Mouse (Mus musculus): Measurements from ENCODE around the gene Spag9. TPM values are rescaled to one million over a fixed set of nuclear protein-coding genes. Genes with fewer than 3 reads are reported as not detected.

Spag9 gene
- polyA plus RNA-seq, 1 experiment: 93.3 TPM

GRCm38 (mm10) chr11:94160443-94161266 is 164.8 kb downstream of the Spag9 start:
- Histone ChIP-seq H3K4me1 (ENCODE audit: control insufficient read depth, insufficient read depth, low read length) (peaks cover 41% of the 10 kb centered on the region), H3K4me3 (ENCODE audit: insufficient read depth, low read depth, low read length) (peak overlapping the region; percentile 28), H3K27ac (ENCODE audit: insufficient read depth, low read depth, low read length) (peak overlapping the region; percentile 100)
- TF ChIP-seq POLR2A (IDR thresholded peaks at IDR 0.05; ENCODE audit: insufficient read depth, low read depth, low read length): peak; percentile 69
- TF ChIP-seq CTCF (IDR thresholded peaks at IDR 0.05; ENCODE audit: insufficient read depth, low read depth, low read length): no peak
- WGBS: 4% methylated on average over 23 of the region's 23 CpGs

- no peak overlapping the region for H3K4me3 ChIP-seq (ENCODE audit: insufficient read depth, low read depth, low read length)
- WGBS: 18% methylated on average over 9 of the region's 9 CpGs
- H3K27ac ChIP-seq (ENCODE audit: insufficient read depth, low read depth, low read length): peak overlapping the region; percentile 100
- TF ChIP-seq CTCF (IDR thresholded peaks at IDR 0.05; ENCODE audit: insufficient read depth, low read depth, low read length) (no peak), POLR2A (IDR thresholded peaks at IDR 0.05; ENCODE audit: insufficient read depth, low read depth, low read length) (no peak)
- peaks cover 41% of the 10 kb centered on the region for H3K4me1 ChIP-seq (ENCODE audit: control insufficient read depth, insufficient read depth, low read length)
Measured at GRCm38 (mm10) chr11:94161267-94161646, 165.4 kb downstream of the Spag9 start.

GRCm38 (mm10) chr11:94161867-94162581 is 166.1 kb downstream of the Spag9 start:
- peak overlapping the region; percentile 100 for H3K27ac ChIP-seq (ENCODE audit: insufficient read depth, low read depth, low read length)
- no peak for TF ChIP-seq POLR2A (IDR thresholded peaks at IDR 0.05; ENCODE audit: insufficient read depth, low read depth, low read length)
- no peak for TF ChIP-seq CTCF (IDR thresholded peaks at IDR 0.05; ENCODE audit: insufficient read depth, low read depth, low read length)
- 88% methylated on average over 11 of the region's 11 CpGs for WGBS
- H3K4me1 ChIP-seq (ENCODE audit: control insufficient read depth, insufficient read depth, low read length): peaks cover 41% of the 10 kb centered on the region
- H3K4me3 ChIP-seq (ENCODE audit: insufficient read depth, low read depth, low read length): no peak overlapping the region

- no peak overlapping the region for H3K4me3 ChIP-seq (ENCODE audit: insufficient read depth, low read depth, low read length)
- 82% methylated on average over 9 of the region's 9 CpGs for WGBS
- H3K4me1 ChIP-seq (ENCODE audit: control insufficient read depth, insufficient read depth, low read length): peaks cover 45% of the 10 kb centered on the region
- no peak overlapping the region for H3K27ac ChIP-seq (ENCODE audit: insufficient read depth, low read depth, low read length)
- TF ChIP-seq POLR2A (IDR thresholded peaks at IDR 0.05; ENCODE audit: insufficient read depth, low read depth, low read length) (no peak), CTCF (IDR thresholded peaks at IDR 0.05; ENCODE audit: insufficient read depth, low read depth, low read length) (no peak)
Measured at GRCm38 (mm10) chr11:94163005-94163767, 167.3 kb downstream of the Spag9 start.

GRCm38 (mm10) chr11:94165745-94166144 is 169.9 kb downstream of the Spag9 start:
- no peak overlapping the region for H3K27ac ChIP-seq (ENCODE audit: insufficient read depth, low read depth, low read length)
- no peak overlapping the region for H3K4me3 ChIP-seq (ENCODE audit: insufficient read depth, low read depth, low read length)
- WGBS: 80% methylated on average over 4 of the region's 4 CpGs
- TF ChIP-seq CTCF (IDR thresholded peaks at IDR 0.05; ENCODE audit: insufficient read depth, low read depth, low read length) (no peak), POLR2A (IDR thresholded peaks at IDR 0.05; ENCODE audit: insufficient read depth, low read depth, low read length) (no peak)
- peaks cover 27% of the 10 kb centered on the region for H3K4me1 ChIP-seq (ENCODE audit: control insufficient read depth, insufficient read depth, low read length)

GRCm38 (mm10) chr11:94168238-94168637 is 172.3 kb downstream of the Spag9 start:
- TF ChIP-seq CTCF (IDR thresholded peaks at IDR 0.05; ENCODE audit: insufficient read depth, low read depth, low read length): no peak
- no peak for TF ChIP-seq POLR2A (IDR thresholded peaks at IDR 0.05; ENCODE audit: insufficient read depth, low read depth, low read length)
- Histone ChIP-seq H3K27ac (ENCODE audit: insufficient read depth, low read depth, low read length) (no peak overlapping the region), H3K4me3 (ENCODE audit: insufficient read depth, low read depth, low read length) (no peak overlapping the region), H3K4me1 (ENCODE audit: control insufficient read depth, insufficient read depth, low read length) (peaks cover 13% of the 10 kb centered on the region; the same call in 1 of the 2 replicates)
- 35% methylated on average over 5 of the region's 5 CpGs for WGBS

- Histone ChIP-seq H3K27ac (ENCODE audit: insufficient read depth, low read depth, low read length) (no peak overlapping the region), H3K4me3 (ENCODE audit: insufficient read depth, low read depth, low read length) (no peak overlapping the region), H3K4me1 (ENCODE audit: control insufficient read depth, insufficient read depth, low read length) (peaks cover 13% of the 10 kb centered on the region; the same call in 1 of the 2 replicates)
- 39% methylated on average over 5 of the region's 5 CpGs for WGBS
- TF ChIP-seq CTCF (IDR thresholded peaks at IDR 0.05; ENCODE audit: insufficient read depth, low read depth, low read length) (no peak), POLR2A (IDR thresholded peaks at IDR 0.05; ENCODE audit: insufficient read depth, low read depth, low read length) (no peak)
Measured at GRCm38 (mm10) chr11:94169596-94169995, 173.7 kb downstream of the Spag9 start.

GRCm38 (mm10) chr11:94171691-94172090 is 175.8 kb downstream of the Spag9 start:
- 95% methylated on average over 5 of the region's 5 CpGs for WGBS
- Histone ChIP-seq H3K4me3 (ENCODE audit: insufficient read depth, low read depth, low read length) (no peak overlapping the region), H3K4me1 (ENCODE audit: control insufficient read depth, insufficient read depth, low read length) (peaks cover 17% of the 10 kb centered on the region), H3K27ac (ENCODE audit: insufficient read depth, low read depth, low read length) (no peak overlapping the region)
- TF ChIP-seq POLR2A (IDR thresholded peaks at IDR 0.05; ENCODE audit: insufficient read depth, low read depth, low read length) (no peak), CTCF (IDR thresholded peaks at IDR 0.05; ENCODE audit: insufficient read depth, low read depth, low read length) (no peak)
